Comparison of ENCODE assay signal across 13 mouse cellular contexts in genomic region chr1:131083122-131083521, GRCm38 (mm10). TPM values are rescaled to one million over a fixed set of nuclear protein-coding genes. Genes with fewer than 3 reads are reported as not detected.
DNase-seq lines count a peak whose midpoint lies in the region; ATAC-seq and TF ChIP-seq lines count a peak whose summit lies in the region.
"Had no signal": no experiment of that assay in that cellular context is flagged by ENCODE, and none has a peak within 500 bp of the region (broad histone marks: within the 10 kb centered on the region; RNA-seq: fewer than 3 reads in every experiment).

No protein-coding gene starts in this region.

- DNase-seq in gastrocnemius, adult 2 months: no peak
- no peak for DNase-seq in gastrocnemius, postnatal 4 days (ENCODE audit: low spot score in 2 of 2)
- DNase-seq in kidney, adult 2 months: peak; percentile 58
- no peak for DNase-seq in kidney, adult 11 months
- DNase-seq in lung, postnatal 0 days (ENCODE audit: low spot score): no peak
- DNase-seq in lung, postnatal 36 days: no peak
- DNase-seq in stomach, postnatal 0 days (ENCODE audit: low spot score): no peak
- DNase-seq in spleen, adult 12 weeks (ENCODE audit: low spot score): no peak
- DNase-seq: cerebellum, adult 18-20 months; thymus, postnatal 14 days had no signal

- no peak for TF ChIP-seq CTCF in gastrocnemius, adult 2 months (IDR thresholded peaks at IDR 0.05)
- TF ChIP-seq CTCF in kidney, adult 2 months (conservative IDR thresholded peaks at IDR 0.05; ENCODE audit: insufficient read depth, insufficient read length, low read depth, low read length): no peak
- no peak for TF ChIP-seq CTCF in lung, postnatal 0 days (IDR thresholded peaks at IDR 0.05)
- no peak for TF ChIP-seq CTCF in stomach, postnatal 0 days (IDR thresholded peaks at IDR 0.05; ENCODE audit: low read depth)

- H3K9me3 ChIP-seq in lung, postnatal 0 days (ENCODE audit: low read length): no peaks in the 10 kb centered on the region
- no peaks in the 10 kb centered on the region for H3K9me3 ChIP-seq in stomach, postnatal 0 days (ENCODE audit: control insufficient read depth, low read length)
- H3K9me3 ChIP-seq: hindbrain, embryonic 15.5 days; limb, embryonic 15.5 days; midbrain, embryonic 15.5 days had no signal

- no peaks in the 10 kb centered on the region for H3K27me3 ChIP-seq in kidney, adult 2 months (replicated peaks; ENCODE audit: control insufficient read depth, insufficient read depth, low read length)
- no peaks in the 10 kb centered on the region for H3K27me3 ChIP-seq in lung, postnatal 0 days (replicated peaks; ENCODE audit: insufficient read depth, low read length)
- no peaks in the 10 kb centered on the region for H3K27me3 ChIP-seq in stomach, postnatal 0 days (ENCODE audit: control insufficient read depth, insufficient read depth, low read length)
- H3K27me3 ChIP-seq: hindbrain, embryonic 15.5 days; limb, embryonic 15.5 days; midbrain, embryonic 15.5 days had no signal

- intact Hi-C loops in gastrocnemius, adult 2 months (cut with DNase I): no loop called here

- H3K9ac ChIP-seq in lung, postnatal 0 days (replicated peaks; ENCODE audit: low read depth): no peak overlapping the region
- no peak overlapping the region for H3K9ac ChIP-seq in stomach, postnatal 0 days (ENCODE audit: low read length)
- H3K9ac ChIP-seq: hindbrain, embryonic 15.5 days; limb, embryonic 15.5 days; midbrain, embryonic 15.5 days had no signal

- no peaks in the 10 kb centered on the region for H3K36me3 ChIP-seq in kidney, adult 2 months (ENCODE audit: control insufficient read depth, insufficient read depth, low read length)
- H3K36me3 ChIP-seq in lung, postnatal 0 days (ENCODE audit: insufficient read depth, low read length): no peaks in the 10 kb centered on the region
- H3K36me3 ChIP-seq in stomach, postnatal 0 days (ENCODE audit: control insufficient read depth, insufficient read depth, low read length): no peaks in the 10 kb centered on the region
- H3K36me3 ChIP-seq: hindbrain, embryonic 15.5 days; limb, embryonic 15.5 days; midbrain, embryonic 15.5 days had no signal

- no peak for TF ChIP-seq EP300 in lung, postnatal 0 days (IDR thresholded peaks at IDR 0.05)
- TF ChIP-seq EP300 in stomach, postnatal 0 days (optimal IDR thresholded peaks at IDR 0.05): no peak

- 57% methylated on average over 5 of the region's 5 CpGs for WGBS in kidney, adult 2 months
- WGBS in lung, postnatal 0 days: 34% methylated on average over 5 of the region's 5 CpGs
- WGBS in stomach, postnatal 0 days: 32% methylated on average over 5 of the region's 5 CpGs

- no peak for ATAC-seq in lung, postnatal 0 days
- no peak for ATAC-seq in stomach, postnatal 0 days (ENCODE audit: low FRiP score, low TSS enrichment)
- ATAC-seq: midbrain, embryonic 15.5 days had no signal

- H3K4me3 ChIP-seq in gastrocnemius, adult 2 months: no peak overlapping the region
- no peak overlapping the region for H3K4me3 ChIP-seq in kidney, adult 2 months (ENCODE audit: insufficient read depth, low read depth, low read length)
- H3K4me3 ChIP-seq in lung, postnatal 0 days (ENCODE audit: low read depth, low read length): no peak overlapping the region
- no peak overlapping the region for H3K4me3 ChIP-seq in stomach, postnatal 0 days (ENCODE audit: low read depth, low read length)
- H3K4me3 ChIP-seq: hindbrain, embryonic 15.5 days; limb, embryonic 15.5 days; midbrain, embryonic 15.5 days had no signal

- H3K4me2 ChIP-seq in lung, postnatal 0 days (replicated peaks; ENCODE audit: low read depth, low read length): 0 out of 2 replicates have a peak overlapping the region, but pooled peaks have one; percentile 25
- no peak overlapping the region for H3K4me2 ChIP-seq in stomach, postnatal 0 days (replicated peaks; ENCODE audit: low read depth)
- H3K4me2 ChIP-seq: hindbrain, embryonic 15.5 days; limb, embryonic 15.5 days; midbrain, embryonic 15.5 days had no signal

- peak overlapping the region; percentile 46 for H3K27ac ChIP-seq in gastrocnemius, adult 2 months
- peak overlapping the region; percentile 14 for H3K27ac ChIP-seq in kidney, adult 2 months (ENCODE audit: insufficient read depth, low read depth, low read length)
- H3K27ac ChIP-seq in lung, postnatal 0 days (ENCODE audit: low read length): peak overlapping the region; percentile 85
- 0 out of 2 replicates have a peak overlapping the region, but pooled peaks have one; percentile 46 for H3K27ac ChIP-seq in stomach, postnatal 0 days (replicated peaks)
- H3K27ac ChIP-seq: hindbrain, embryonic 15.5 days; limb, embryonic 15.5 days; midbrain, embryonic 15.5 days had no signal

- peaks cover 59% of the 10 kb centered on the region for H3K4me1 ChIP-seq in kidney, adult 2 months (ENCODE audit: control insufficient read depth, insufficient read depth, low read length)
- peaks cover 76% of the 10 kb centered on the region for H3K4me1 ChIP-seq in lung, postnatal 0 days (ENCODE audit: insufficient read depth, low read depth, low read length)
- peaks cover 32% of the 10 kb centered on the region for H3K4me1 ChIP-seq in stomach, postnatal 0 days (replicated peaks; ENCODE audit: control insufficient read depth, insufficient read depth)

- TF ChIP-seq POLR2A in kidney, adult 2 months (IDR thresholded peaks at IDR 0.05; ENCODE audit: low read depth, low read length): no peak

RNA-seq across cellular contexts. Expression of gene Mapkapk2, which starts 14.5 kb away (rescaled TPM):
- total RNA-seq in gastrocnemius, adult 2 months (2021): 100 to 1,000 TPM; 203 to 251 TPM
- 100 to 1,000 TPM; 159 to 163 TPM for total RNA-seq in gastrocnemius, postnatal 4 days (2021)
- 95.3 and 99.5 TPM in 2 replicates for polyA plus RNA-seq in kidney, adult 2 months (2012; rRNA removed)
- 62.4 and 65.0 TPM in 2 replicates for polyA plus RNA-seq in lung, postnatal 0 days (2015; fragmentation: Nextera tagmentation; extraction: Ambion mirVana)
- 34.6 and 35.4 TPM in 2 replicates for polyA plus RNA-seq in stomach, postnatal 0 days (2015; fragmentation: Nextera tagmentation; extraction: Ambion mirVana)

RNA-seq across cellular contexts. Expression of gene Dyrk3, which starts 55.0 kb away (rescaled TPM):
- not detected for total RNA-seq in gastrocnemius, adult 2 months (2021)
- under 1 TPM; 0.17 to 0.29 TPM for total RNA-seq in gastrocnemius, postnatal 4 days (2021)
- polyA plus RNA-seq in kidney, adult 2 months (2012; rRNA removed): 0.94 and 1.4 TPM in 2 replicates
- 3.4 and 4.7 TPM in 2 replicates for polyA plus RNA-seq in lung, postnatal 0 days (2015; fragmentation: Nextera tagmentation; extraction: Ambion mirVana)
- polyA plus RNA-seq in stomach, postnatal 0 days (2015; fragmentation: Nextera tagmentation; extraction: Ambion mirVana): 1.4 TPM in 2 replicates

Comparison
In these comparisons a context has a peak if more than half of its experiments do, and no peak if none do; other contexts are left out.
1. H3K27ac ChIP-seq: peak in every context shown above with its lines; median percentile 85 in lung, postnatal 0 days; 46 in gastrocnemius, adult 2 months; 46 in stomach, postnatal 0 days; 14 in kidney, adult 2 months.